Mouse (Mus musculus): ENCODE measurements around the gene Tmem259.
A peak's percentile ranks its signal among the peaks of the same experiment; 100 is the strongest.

DNA sequence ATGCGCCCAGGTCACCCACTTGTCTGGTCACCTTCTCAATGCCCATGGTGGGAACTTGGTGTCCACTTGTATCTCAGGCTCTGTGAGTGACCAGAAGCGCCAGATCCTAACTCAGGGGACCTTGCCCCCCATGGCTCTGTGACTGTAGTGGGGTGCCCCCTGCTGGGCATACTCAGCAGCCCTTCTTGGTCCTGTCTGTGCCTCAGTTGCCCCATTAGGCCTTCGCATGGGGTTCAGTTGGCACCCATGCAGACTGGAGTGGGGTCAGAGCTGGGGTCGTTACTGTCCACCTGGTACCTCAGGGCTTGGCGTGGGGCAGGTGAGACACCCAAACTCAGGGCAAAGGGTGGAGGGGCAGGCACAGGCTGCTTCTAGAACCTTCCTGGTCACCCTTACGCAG is 30.2 kb downstream of the Tmem259 start:
- TF ChIP-seq CTCF (IDR thresholded peaks at IDR 0.05; ENCODE audit: control insufficient read depth, insufficient read depth, insufficient read length) (peak; percentile 73), MAX (IDR thresholded peaks at IDR 0.05) (no peak), USF1 (IDR thresholded peaks at IDR 0.05; ENCODE audit: low read depth) (no peak), MYOD1 (IDR thresholded peaks at IDR 0.05; ENCODE audit: control insufficient read depth, insufficient read length, low read depth) (no peak), FOSL1 (IDR thresholded peaks at IDR 0.05; ENCODE audit: insufficient read depth, low read length, poor library complexity, severe bottlenecking) (no peak)

All from C2C12 (cell line).